Mouse (Mus musculus): ENCODE data around the gene 2300009A05Rik. TPM values are rescaled to one million over a fixed set of nuclear protein-coding genes. Genes with fewer than 3 reads are reported as not detected.

Gene 2300009A05Rik
- 63.2 and 66.9 TPM in 2 replicates for polyA plus RNA-seq (2015; fragmentation: Nextera tagmentation; extraction: Ambion mirVana)

- H3K9ac ChIP-seq (replicated peaks; ENCODE audit: low read length): peak within 1 kb of the TSS; percentile 92
- ATAC-seq (ENCODE audit: low FRiP score, low TSS enrichment): peak; percentile 99
- H3K4me1 ChIP-seq (ENCODE audit: insufficient read depth, low read length): peaks cover 9% of the 10 kb centered on the region
- peak within 1 kb of the TSS; percentile 76 for H3K4me3 ChIP-seq (ENCODE audit: low read length)
- H3K27ac ChIP-seq (ENCODE audit: low read length): peak within 1 kb of the TSS; percentile 91
- peak within 1 kb of the TSS; percentile 95 for H3K4me2 ChIP-seq (replicated peaks; ENCODE audit: low read depth, low read length)
- WGBS: under 1% methylated on average over 66 of the region's 74 CpGs
- no peaks in the 10 kb centered on the region for H3K27me3 ChIP-seq (ENCODE audit: insufficient read depth, low read length)
- H3K9me3 ChIP-seq (ENCODE audit: low read length): no peaks in the 10 kb centered on the region
- H3K36me3 ChIP-seq (ENCODE audit: insufficient read depth, low read length): no peaks in the 10 kb centered on the region
Observed at GRCm38 (mm10) chr9:63398611-63399462, at the start of gene 2300009A05Rik. 2300009A05Rik (minus strand) TSS chr9:63399246.

GRCm38 (mm10) chr9:63443695-63444094 lies 44.6 kb upstream of the 2300009A05Rik start:
- no peak for ATAC-seq (ENCODE audit: low FRiP score, low TSS enrichment)
- 74% methylated on average over 6 of the region's 6 CpGs for WGBS
- H3K9me3 ChIP-seq (ENCODE audit: low read length): no peaks in the 10 kb centered on the region
- no peaks in the 10 kb centered on the region for H3K36me3 ChIP-seq (ENCODE audit: insufficient read depth, low read length)
- H3K27ac ChIP-seq (ENCODE audit: low read length): no peak overlapping the region
- H3K9ac ChIP-seq (replicated peaks; ENCODE audit: low read length): no peak overlapping the region
- no peaks in the 10 kb centered on the region for H3K4me1 ChIP-seq (ENCODE audit: insufficient read depth, low read length)
- H3K4me2 ChIP-seq (replicated peaks; ENCODE audit: low read depth, low read length): no peak overlapping the region
- H3K27me3 ChIP-seq (ENCODE audit: insufficient read depth, low read length): no peaks in the 10 kb centered on the region
- no peak overlapping the region for H3K4me3 ChIP-seq (ENCODE audit: low read length)

- H3K36me3 ChIP-seq (ENCODE audit: insufficient read depth, low read length): no peaks in the 10 kb centered on the region
- H3K4me3 ChIP-seq (ENCODE audit: low read length): no peak overlapping the region
- WGBS: 71% methylated on average over 1 of the region's 1 CpGs
- H3K9ac ChIP-seq (replicated peaks; ENCODE audit: low read length): no peak overlapping the region
- no peaks in the 10 kb centered on the region for H3K4me1 ChIP-seq (ENCODE audit: insufficient read depth, low read length)
- no peak overlapping the region for H3K4me2 ChIP-seq (replicated peaks; ENCODE audit: low read depth, low read length)
- no peak overlapping the region for H3K27ac ChIP-seq (ENCODE audit: low read length)
- no peaks in the 10 kb centered on the region for H3K9me3 ChIP-seq (ENCODE audit: low read length)
- ATAC-seq (ENCODE audit: low FRiP score, low TSS enrichment): no peak
- H3K27me3 ChIP-seq (ENCODE audit: insufficient read depth, low read length): no peaks in the 10 kb centered on the region
Observed at GRCm38 (mm10) chr9:63430652-63431051, 31.6 kb upstream of the 2300009A05Rik start.

GRCm38 (mm10) chr9:63421096-63421736 lies 22.2 kb upstream of the 2300009A05Rik start:
- Histone ChIP-seq H3K36me3 (ENCODE audit: insufficient read depth, low read length) (no peaks in the 10 kb centered on the region), H3K9me3 (ENCODE audit: low read length) (no peaks in the 10 kb centered on the region), H3K27me3 (ENCODE audit: insufficient read depth, low read length) (no peaks in the 10 kb centered on the region), H3K4me1 (ENCODE audit: insufficient read depth, low read length) (peaks cover 2% of the 10 kb centered on the region; the same call in 1 of the 2 replicates), H3K4me2 (replicated peaks; ENCODE audit: low read depth, low read length) (no peak overlapping the region), H3K27ac (ENCODE audit: low read length) (no peak overlapping the region), H3K4me3 (ENCODE audit: low read length) (no peak overlapping the region), H3K9ac (replicated peaks; ENCODE audit: low read length) (no peak overlapping the region)
- ATAC-seq (ENCODE audit: low FRiP score, low TSS enrichment): no peak
- WGBS: 49% methylated on average over 9 of the region's 9 CpGs

- WGBS: 49% methylated on average over 6 of the region's 6 CpGs
- Histone ChIP-seq H3K27me3 (ENCODE audit: insufficient read depth, low read length) (no peaks in the 10 kb centered on the region), H3K27ac (ENCODE audit: low read length) (no peak overlapping the region), H3K4me2 (replicated peaks; ENCODE audit: low read depth, low read length) (no peak overlapping the region), H3K9me3 (ENCODE audit: low read length) (no peaks in the 10 kb centered on the region), H3K4me1 (ENCODE audit: insufficient read depth, low read length) (peaks cover 2% of the 10 kb centered on the region; the same call in 1 of the 2 replicates), H3K4me3 (ENCODE audit: low read length) (no peak overlapping the region), H3K9ac (replicated peaks; ENCODE audit: low read length) (no peak overlapping the region), H3K36me3 (ENCODE audit: insufficient read depth, low read length) (no peaks in the 10 kb centered on the region)
- ATAC-seq (ENCODE audit: low FRiP score, low TSS enrichment): no peak
Observed at GRCm38 (mm10) chr9:63420396-63420795, 21.4 kb upstream of the 2300009A05Rik start.

GRCm38 (mm10) chr9:63400176-63400575 lies 1.1 kb upstream of the 2300009A05Rik start:
- Histone ChIP-seq H3K4me1 (ENCODE audit: insufficient read depth, low read length) (peaks cover 9% of the 10 kb centered on the region), H3K9me3 (ENCODE audit: low read length) (no peaks in the 10 kb centered on the region), H3K36me3 (ENCODE audit: insufficient read depth, low read length) (no peaks in the 10 kb centered on the region), H3K4me3 (ENCODE audit: low read length) (no peak overlapping the region), H3K27me3 (ENCODE audit: insufficient read depth, low read length) (no peaks in the 10 kb centered on the region), H3K27ac (ENCODE audit: low read length) (no peak overlapping the region), H3K9ac (replicated peaks; ENCODE audit: low read length) (no peak overlapping the region), H3K4me2 (replicated peaks; ENCODE audit: low read depth, low read length) (no peak overlapping the region)
- WGBS: 84% methylated on average over 1 of the region's 1 CpGs
- no peak for ATAC-seq (ENCODE audit: low FRiP score, low TSS enrichment)

- Histone ChIP-seq H3K9me3 (ENCODE audit: low read length) (no peaks in the 10 kb centered on the region), H3K9ac (replicated peaks; ENCODE audit: low read length) (peak overlapping the region; percentile 92), H3K4me3 (ENCODE audit: low read length) (peak overlapping the region; percentile 76), H3K27ac (ENCODE audit: low read length) (peak overlapping the region; percentile 65; the same call in 1 of the 2 replicates), H3K4me1 (ENCODE audit: insufficient read depth, low read length) (peaks cover 9% of the 10 kb centered on the region), H3K36me3 (ENCODE audit: insufficient read depth, low read length) (no peaks in the 10 kb centered on the region), H3K4me2 (replicated peaks; ENCODE audit: low read depth, low read length) (peak overlapping the region; percentile 95), H3K27me3 (ENCODE audit: insufficient read depth, low read length) (no peaks in the 10 kb centered on the region)
- WGBS: 2% methylated on average over 8 of the region's 8 CpGs
- ATAC-seq (ENCODE audit: low FRiP score, low TSS enrichment): peak; percentile 67
Observed at GRCm38 (mm10) chr9:63399463-63399815, 393 bp upstream of the 2300009A05Rik start.

- Histone ChIP-seq H3K27ac (ENCODE audit: low read length) (no peak overlapping the region), H3K27me3 (ENCODE audit: insufficient read depth, low read length) (no peaks in the 10 kb centered on the region), H3K4me1 (ENCODE audit: insufficient read depth, low read length) (peaks cover 9% of the 10 kb centered on the region), H3K9ac (replicated peaks; ENCODE audit: low read length) (no peak overlapping the region), H3K9me3 (ENCODE audit: low read length) (no peaks in the 10 kb centered on the region), H3K36me3 (ENCODE audit: insufficient read depth, low read length) (no peaks in the 10 kb centered on the region), H3K4me2 (replicated peaks; ENCODE audit: low read depth, low read length) (no peak overlapping the region), H3K4me3 (ENCODE audit: low read length) (no peak overlapping the region)
- 85% methylated on average over 7 of the region's 7 CpGs for WGBS
- no peak for ATAC-seq (ENCODE audit: low FRiP score, low TSS enrichment)
Observed at GRCm38 (mm10) chr9:63395612-63396011, 3.4 kb downstream of the 2300009A05Rik start.

- Histone ChIP-seq H3K27ac (ENCODE audit: low read length) (no peak overlapping the region), H3K9ac (replicated peaks; ENCODE audit: low read length) (no peak overlapping the region), H3K4me2 (replicated peaks; ENCODE audit: low read depth, low read length) (no peak overlapping the region), H3K4me1 (ENCODE audit: insufficient read depth, low read length) (no peaks in the 10 kb centered on the region), H3K36me3 (ENCODE audit: insufficient read depth, low read length) (no peaks in the 10 kb centered on the region), H3K9me3 (ENCODE audit: low read length) (no peaks in the 10 kb centered on the region), H3K4me3 (ENCODE audit: low read length) (no peak overlapping the region), H3K27me3 (ENCODE audit: insufficient read depth, low read length) (no peaks in the 10 kb centered on the region)
- 67% methylated on average over 2 of the region's 2 CpGs for WGBS
- no peak for ATAC-seq (ENCODE audit: low FRiP score, low TSS enrichment)
Observed at GRCm38 (mm10) chr9:63391307-63391706, 7.7 kb downstream of the 2300009A05Rik start.

GRCm38 (mm10) chr9:63382761-63383160 lies 16.3 kb downstream of the 2300009A05Rik start:
- H3K4me3 ChIP-seq (ENCODE audit: low read length): no peak overlapping the region
- 86% methylated on average over 4 of the region's 4 CpGs for WGBS
- no peak for ATAC-seq (ENCODE audit: low FRiP score, low TSS enrichment)
- H3K4me2 ChIP-seq (replicated peaks; ENCODE audit: low read depth, low read length): no peak overlapping the region
- no peaks in the 10 kb centered on the region for H3K36me3 ChIP-seq (ENCODE audit: insufficient read depth, low read length)
- H3K27ac ChIP-seq (ENCODE audit: low read length): no peak overlapping the region
- H3K9ac ChIP-seq (replicated peaks; ENCODE audit: low read length): no peak overlapping the region
- H3K27me3 ChIP-seq (ENCODE audit: insufficient read depth, low read length): no peaks in the 10 kb centered on the region
- H3K4me1 ChIP-seq (ENCODE audit: insufficient read depth, low read length): peaks cover 4% of the 10 kb centered on the region; the same call in 1 of the 2 replicates
- no peaks in the 10 kb centered on the region for H3K9me3 ChIP-seq (ENCODE audit: low read length)
